Mouse (Mus musculus) layer of hippocampus, adult 6 months (tissue): ENCODE data around the gene Rhox9. TPM values are rescaled to one million over a fixed set of nuclear protein-coding genes. Genes with fewer than 3 reads are reported as not detected.

ENCODE experiments used
- long read RNA-seq, 2 experiments: library from polyadenylated mRNA; unstranded; transcript quantifications; one replicate each; pipeline ENCODE4 v2.0.0; 2019 to 2020
- polyA plus RNA-seq: library from polyadenylated mRNA; unstranded; fragments of <200 nt; fragmentation: Nextera tagmentation; gene quantifications from 2 replicates; pipeline ENCODE4 v1.2.3, GENCODE M21; 2021

Rhox9 gene
- polyA plus RNA-seq, result not detected in 2 replicates
- long read RNA-seq, experiment 1, result 0 reads
- long read RNA-seq, experiment 2, result 0 reads

GRCm38 (mm10) chrX:37901670-37902069, at the start of gene Rhox9:
Gene Rhox9, minus strand, starts transcription at chrX:37901770.

GRCm38 (mm10) chrX:37897132-37897531, 4.4 kb downstream of the Rhox9 start, which contains the start of gene Rhox7b:
Gene Rhox7b, minus strand, starts transcription at chrX:37897232.

GRCm38 (mm10) chrX:37878844-37879243, 22.7 kb downstream of the Rhox9 start, which contains the start of gene Rhox8:
Gene Rhox8, minus strand, starts transcription at chrX:37878944.

Other genes with a start within 250 kb of the Rhox9 start
- gene Rhox3h, start 233.0 kb downstream of the Rhox9 start, polyA plus RNA-seq, result not detected in 2 replicates
- not detected in 2 replicates for gene Rhox2h, start 228.5 kb downstream of the Rhox9 start, polyA plus RNA-seq
- 0.20 and 0.55 TPM in 2 replicates for gene Rhox5, start 96.9 kb downstream of the Rhox9 start, polyA plus RNA-seq
- not detected in 2 replicates for gene Rhox6, start 74.9 kb downstream of the Rhox9 start, polyA plus RNA-seq
- gene Rhox7a, start 70.1 kb downstream of the Rhox9 start, polyA plus RNA-seq, result not detected in 2 replicates
- gene Rhox8, start 22.8 kb downstream of the Rhox9 start, polyA plus RNA-seq, result not detected in 2 replicates
- not detected in 2 replicates for gene Rhox7b, start 4.5 kb downstream of the Rhox9 start, polyA plus RNA-seq
- gene Btg1-ps1, start 117.0 kb upstream of the Rhox9 start, polyA plus RNA-seq, result not detected in 2 replicates
- gene Btg1-ps2, start 141.3 kb upstream of the Rhox9 start, polyA plus RNA-seq, result not detected in 2 replicates
- gene Rhox10, start 164.7 kb upstream of the Rhox9 start, polyA plus RNA-seq, result not detected in 2 replicates
- gene Rhox11, start 183.4 kb upstream of the Rhox9 start, polyA plus RNA-seq, result not detected in 2 replicates
- gene Rhox12, start 209.1 kb upstream of the Rhox9 start, polyA plus RNA-seq, result not detected in 2 replicates
- gene Rhox13, start 219.4 kb upstream of the Rhox9 start, polyA plus RNA-seq, result not detected in 2 replicates